Mouse (Mus musculus) neural tube, embryonic 11.5 days (tissue): ENCODE measurements around the gene Rabl3. TPM values are rescaled to one million over a fixed set of nuclear protein-coding genes. Genes with fewer than 3 reads are reported as not detected.

Experiments
- ATAC-seq: fragments of 200-750 bp; cut with Nextera tagmentation; 2 replicates; pipeline ENCODE4 v1.8.0; 2017; ENCODE audit warnings: moderate number of reproducible peaks, mild to moderate bottlenecking, moderate TSS enrichment, moderate library complexity; ENCODE audit not compliant: insufficient read depth, low FRiP score, low TSS enrichment
- DNase-seq: peaks from one replicate; pipeline ENCODE4 v3.0.0-alpha.2; 2015; ENCODE audit warnings: low spot score
- H3K27ac ChIP-seq: fragments of 300-500 bp; sonication (generic); 2 replicates; pipeline ENCODE4 v1.5.1; 2014; ENCODE audit warnings: low read depth, mild to moderate bottlenecking, low read length
- H3K27me3 ChIP-seq: fragments of 300-500 bp; sonication (generic); 2 replicates; pipeline ENCODE4 v1.6.1; 2014; ENCODE audit warnings: mild to moderate bottlenecking, low read length, mixed read lengths; ENCODE audit not compliant: control insufficient read depth, insufficient read depth
- H3K36me3 ChIP-seq: fragments of 300-500 bp; sonication (generic); 2 replicates; pipeline ENCODE4 v1.6.1; 2014; ENCODE audit warnings: mild to moderate bottlenecking, low read length, moderate library complexity, mixed read lengths; ENCODE audit not compliant: control insufficient read depth, insufficient read depth
- H3K4me1 ChIP-seq: fragments of 300-500 bp; sonication (generic); 2 replicates; pipeline ENCODE4 v1.6.1; 2014; ENCODE audit warnings: low read length, mixed read lengths; ENCODE audit not compliant: control insufficient read depth, insufficient read depth
- H3K4me2 ChIP-seq: fragments of 300-500 bp; sonication (generic); 2 replicates; pipeline ENCODE4 v1.6.1; 2014; ENCODE audit warnings: low read depth, mild to moderate bottlenecking, moderate library complexity
- H3K4me3 ChIP-seq: fragments of 300-500 bp; sonication (generic); 2 replicates; pipeline ENCODE4 v1.5.1; 2014; ENCODE audit warnings: low read depth, low read length
- H3K9ac ChIP-seq: fragments of 300-500 bp; sonication (generic); 2 replicates; pipeline ENCODE4 v1.6.1; 2014; ENCODE audit warnings: mild to moderate bottlenecking, low read length
- H3K9me3 ChIP-seq: fragments of 300-500 bp; sonication (generic); 2 replicates; pipeline ENCODE4 v1.6.1; 2016; ENCODE audit warnings: low read length; ENCODE audit not compliant: control insufficient read depth
- WGBS: fragments of 180-500 bp; shearing (Covaris S2); extraction: QIAGEN DNeasy Blood & Tissue Kit; methylation state at CpG from one replicate; pipeline ENCODE4 v1.1.7; 2014; 5-methylcytosine and 5-hydroxymethylcytosine counted together
- polyA plus RNA-seq: library from polyadenylated mRNA; unstranded; fragments of >200 nt; fragmentation: Nextera tagmentation; extraction: Ambion mirVana; gene quantifications from 2 replicates; pipeline ENCODE4 v1.2.1, GENCODE M21; 2014

The Rabl3 gene
- polyA plus RNA-seq: 39.6 and 40.7 TPM in 2 replicates

DNA sequence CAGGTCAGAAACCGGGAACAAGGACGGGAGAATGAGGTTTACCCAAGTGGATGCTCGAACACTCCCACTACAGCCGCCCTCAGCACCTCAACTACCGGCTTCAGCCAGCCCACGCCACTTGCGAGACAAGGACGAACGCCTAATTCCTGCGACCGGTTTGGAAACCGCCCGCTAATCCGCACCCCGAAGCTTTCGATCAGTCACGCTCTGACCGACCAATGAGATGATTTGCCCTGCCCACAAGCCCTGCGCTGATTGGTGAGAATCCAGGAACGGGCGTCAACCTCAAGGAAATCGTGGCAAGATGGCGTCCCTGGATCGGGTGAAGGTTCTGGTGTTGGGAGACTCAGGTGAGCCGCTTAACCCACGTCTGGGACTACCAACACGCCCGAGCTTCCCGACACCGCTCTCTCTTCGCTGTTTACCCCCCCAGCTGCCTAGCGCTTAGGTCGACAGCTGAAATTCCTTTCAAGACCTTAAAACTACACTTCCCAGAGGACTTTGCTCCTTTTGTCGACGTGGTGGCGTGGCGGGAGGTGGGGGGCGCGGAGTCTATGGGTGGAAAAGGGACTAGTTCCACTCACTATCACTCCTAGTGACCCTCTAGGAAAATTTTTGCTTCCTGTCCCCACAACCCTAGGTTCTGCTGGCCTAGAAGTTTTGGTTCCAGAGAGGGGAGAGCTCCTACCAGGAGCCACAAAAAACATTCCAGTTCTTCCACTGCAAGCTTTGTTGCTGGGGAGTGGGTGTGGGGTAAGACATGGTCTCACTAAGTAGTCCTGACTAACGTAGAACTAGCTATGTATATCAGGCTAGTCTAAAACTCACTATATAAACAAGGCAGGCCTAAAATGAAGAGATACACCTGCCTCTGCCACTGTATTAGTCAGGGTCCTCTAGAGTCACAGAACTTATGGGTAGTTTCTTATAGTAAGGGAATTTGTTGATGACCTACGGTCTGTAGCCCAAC, at the start of gene Rabl3, which contains the start of gene Gtf2e1:
Gene Rabl3, plus strand, starts transcription at position 275 of the 970 bp plus-strand sequence.
Gene Gtf2e1, minus strand, starts transcription at position 179 of the 970 bp plus-strand sequence.
- WGBS: 2% methylated on average over 41 of the region's 41 CpGs
- Histone ChIP-seq H3K27ac (peak within 1 kb of the TSS; percentile 42), H3K36me3 (no peaks in the 10 kb centered on the region; the same call in none of the 2 replicates), H3K4me3 (peak within 1 kb of the TSS; percentile 74), H3K9ac (peak within 1 kb of the TSS; percentile 91), H3K9me3 (no peaks in the 10 kb centered on the region), H3K4me1 (peaks cover 6% of the 10 kb centered on the region), H3K4me2 (peak within 1 kb of the TSS; percentile 68), H3K27me3 (no peaks in the 10 kb centered on the region)
- peak; percentile 98 for ATAC-seq
- peak; percentile 97 for DNase-seq

DNA sequence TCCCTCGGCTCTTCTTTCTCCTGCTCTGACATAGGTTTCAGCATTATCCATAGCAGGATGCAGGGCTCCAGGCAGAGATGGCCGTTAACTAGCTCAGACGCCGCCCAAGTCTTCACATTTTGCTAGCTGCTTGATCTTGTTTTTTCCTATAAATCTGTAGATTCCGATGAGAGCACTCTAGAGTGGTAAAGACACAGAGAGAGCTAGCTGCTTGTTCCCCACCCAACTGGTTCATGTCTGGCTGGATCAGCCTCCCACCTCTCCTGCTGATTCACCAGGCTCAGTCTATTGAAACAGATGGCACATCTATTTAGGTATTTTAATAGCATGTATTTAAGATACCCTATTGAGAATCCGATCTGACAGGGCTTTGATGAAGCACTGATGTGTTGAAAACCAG, 44.7 kb upstream of the Rabl3 start:
- no peaks in the 10 kb centered on the region for H3K4me1 ChIP-seq
- H3K9ac ChIP-seq: no peak overlapping the region
- ATAC-seq: no peak
- no peak overlapping the region for H3K27ac ChIP-seq
- H3K36me3 ChIP-seq: no peaks in the 10 kb centered on the region
- WGBS: 87% methylated on average over 6 of the region's 6 CpGs
- no peak for DNase-seq
- no peak overlapping the region for H3K4me3 ChIP-seq
- no peaks in the 10 kb centered on the region for H3K9me3 ChIP-seq
- H3K27me3 ChIP-seq: no peaks in the 10 kb centered on the region
- H3K4me2 ChIP-seq: no peak overlapping the region

DNA sequence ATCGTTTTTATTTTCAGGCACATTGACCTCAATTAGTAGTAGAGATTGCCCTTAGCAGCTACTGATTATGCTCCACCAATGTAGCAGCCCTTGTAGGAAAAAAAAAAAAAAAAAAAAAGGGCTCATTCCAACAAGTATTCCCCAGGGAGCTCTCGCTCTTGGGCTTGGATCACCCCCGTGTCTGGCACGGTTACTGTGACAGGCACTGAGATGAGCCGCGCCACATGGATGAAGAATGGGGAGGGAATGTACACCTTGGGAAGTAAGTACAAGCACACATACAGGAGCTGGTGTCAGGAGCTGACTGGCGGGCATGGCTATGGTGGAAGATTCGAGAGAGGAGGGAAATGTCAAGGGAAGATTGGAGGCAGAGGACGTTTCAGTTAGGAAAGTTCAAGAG, 41.1 kb upstream of the Rabl3 start:
- WGBS: 81% methylated on average over 9 of the region's 9 CpGs
- Histone ChIP-seq H3K4me2 (no peak overlapping the region), H3K36me3 (no peaks in the 10 kb centered on the region), H3K27me3 (no peaks in the 10 kb centered on the region), H3K27ac (no peak overlapping the region), H3K4me1 (no peaks in the 10 kb centered on the region), H3K9me3 (no peaks in the 10 kb centered on the region), H3K4me3 (no peak overlapping the region), H3K9ac (no peak overlapping the region)
- ATAC-seq: no peak
- no peak for DNase-seq

DNA sequence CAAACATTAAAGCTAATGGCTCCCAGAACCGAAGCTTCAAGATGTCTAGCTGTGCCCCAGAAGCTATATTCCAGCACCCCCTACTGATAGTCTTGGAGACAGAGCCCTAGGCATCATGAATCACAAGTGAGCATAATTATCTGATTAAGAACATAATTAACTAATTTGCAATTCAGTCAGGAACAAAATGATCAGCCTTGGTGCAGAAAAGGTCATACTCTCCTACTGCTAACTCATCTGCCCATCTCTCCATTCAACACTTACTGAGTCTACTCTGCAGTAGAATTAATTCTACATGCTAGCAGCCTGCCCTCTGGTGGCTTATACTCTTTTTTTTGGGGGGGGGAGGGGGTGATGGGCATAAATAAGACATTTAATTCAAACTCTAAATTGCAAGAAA, 35.2 kb upstream of the Rabl3 start:
- ATAC-seq: no peak
- no peaks in the 10 kb centered on the region for H3K36me3 ChIP-seq
- no peak for DNase-seq
- no peak overlapping the region for H3K27ac ChIP-seq
- H3K27me3 ChIP-seq: no peaks in the 10 kb centered on the region
- WGBS: 37% methylated on average over 1 of the region's 1 CpGs
- H3K9ac ChIP-seq: no peak overlapping the region
- H3K4me1 ChIP-seq: no peaks in the 10 kb centered on the region
- no peak overlapping the region for H3K4me3 ChIP-seq
- no peaks in the 10 kb centered on the region for H3K9me3 ChIP-seq
- no peak overlapping the region for H3K4me2 ChIP-seq

DNA sequence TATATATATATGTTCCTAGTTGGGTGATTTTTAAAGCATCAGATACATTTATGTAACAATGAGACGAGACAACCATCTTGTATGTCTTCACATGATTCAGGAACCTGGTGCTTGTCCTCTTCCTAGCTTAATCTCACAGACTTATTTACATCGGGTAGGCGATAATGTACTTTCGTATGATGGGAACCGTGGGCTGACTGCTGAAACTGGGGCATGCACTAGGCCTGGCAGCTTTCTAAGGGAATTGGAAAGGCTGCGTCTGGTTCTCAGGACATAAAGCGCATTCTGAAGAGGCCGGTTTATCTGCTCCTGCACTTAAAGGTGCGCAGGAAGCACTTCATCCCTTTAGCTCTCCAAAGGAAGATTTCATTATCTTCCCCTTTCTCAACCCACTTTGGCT, 32.9 kb upstream of the Rabl3 start:
- WGBS: 94% methylated on average over 9 of the region's 9 CpGs
- Histone ChIP-seq H3K4me2 (no peak overlapping the region), H3K4me3 (no peak overlapping the region), H3K27ac (no peak overlapping the region), H3K27me3 (no peaks in the 10 kb centered on the region), H3K4me1 (no peaks in the 10 kb centered on the region), H3K9ac (no peak overlapping the region), H3K36me3 (peaks cover 4% of the 10 kb centered on the region; the same call in 1 of the 2 replicates), H3K9me3 (no peaks in the 10 kb centered on the region)
- ATAC-seq (no peak), DNase-seq (no peak)

DNA sequence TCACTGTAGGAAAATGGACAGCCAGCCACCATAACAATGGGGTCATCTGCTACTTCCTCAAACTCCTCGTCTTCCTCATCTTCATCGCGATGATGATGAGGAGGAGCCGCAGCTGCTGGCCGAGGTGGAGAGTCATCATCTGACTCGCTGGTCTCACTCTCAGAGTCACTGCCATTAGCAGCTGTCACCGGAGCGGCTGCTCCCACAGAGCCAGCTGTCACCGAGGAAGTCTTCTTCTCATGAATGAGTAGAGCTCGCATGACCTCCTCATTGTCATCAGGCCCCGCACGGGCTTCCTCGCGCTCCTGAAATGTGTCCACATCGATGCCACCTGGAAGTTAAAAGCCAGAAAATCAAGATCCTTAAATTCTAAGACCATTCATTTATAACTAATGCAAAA, 28.2 kb upstream of the Rabl3 start:
- ATAC-seq (no peak), DNase-seq (no peak)
- Histone ChIP-seq H3K4me1 (no peaks in the 10 kb centered on the region), H3K27ac (no peak overlapping the region), H3K4me2 (no peak overlapping the region), H3K4me3 (no peak overlapping the region), H3K9me3 (no peaks in the 10 kb centered on the region), H3K9ac (no peak overlapping the region), H3K27me3 (no peaks in the 10 kb centered on the region), H3K36me3 (peaks cover 6% of the 10 kb centered on the region; the same call in 1 of the 2 replicates)
- 94% methylated on average over 15 of the region's 15 CpGs for WGBS

DNA sequence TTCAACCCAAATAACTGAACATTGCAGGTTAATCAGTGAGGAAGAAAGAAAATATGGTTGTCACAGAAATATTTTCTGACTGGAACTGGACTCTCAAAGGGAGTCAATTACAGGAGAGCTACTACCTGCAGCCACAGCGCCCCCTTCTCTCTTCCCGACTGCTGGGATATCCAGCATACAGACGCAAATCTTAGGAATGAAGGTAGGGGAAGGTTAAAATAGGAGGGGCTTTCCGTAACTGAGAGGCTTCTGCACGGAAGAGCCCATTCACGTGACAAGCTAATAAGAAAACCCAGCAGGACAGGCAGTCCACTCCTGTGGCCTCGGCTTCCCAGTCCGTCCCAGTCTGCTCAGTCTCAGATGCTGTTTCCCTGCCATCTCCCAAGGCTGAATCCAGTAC, 25.0 kb upstream of the Rabl3 start:
- WGBS: 79% methylated on average over 8 of the region's 8 CpGs
- ATAC-seq (no peak), DNase-seq (no peak)
- no peak overlapping the region for H3K9ac ChIP-seq
- H3K27ac ChIP-seq: no peak overlapping the region
- H3K9me3 ChIP-seq: no peaks in the 10 kb centered on the region
- H3K27me3 ChIP-seq: no peaks in the 10 kb centered on the region
- no peak overlapping the region for H3K4me2 ChIP-seq
- H3K36me3 ChIP-seq: peaks cover 6% of the 10 kb centered on the region; the same call in 1 of the 2 replicates
- no peaks in the 10 kb centered on the region for H3K4me1 ChIP-seq
- H3K4me3 ChIP-seq: no peak overlapping the region

DNA sequence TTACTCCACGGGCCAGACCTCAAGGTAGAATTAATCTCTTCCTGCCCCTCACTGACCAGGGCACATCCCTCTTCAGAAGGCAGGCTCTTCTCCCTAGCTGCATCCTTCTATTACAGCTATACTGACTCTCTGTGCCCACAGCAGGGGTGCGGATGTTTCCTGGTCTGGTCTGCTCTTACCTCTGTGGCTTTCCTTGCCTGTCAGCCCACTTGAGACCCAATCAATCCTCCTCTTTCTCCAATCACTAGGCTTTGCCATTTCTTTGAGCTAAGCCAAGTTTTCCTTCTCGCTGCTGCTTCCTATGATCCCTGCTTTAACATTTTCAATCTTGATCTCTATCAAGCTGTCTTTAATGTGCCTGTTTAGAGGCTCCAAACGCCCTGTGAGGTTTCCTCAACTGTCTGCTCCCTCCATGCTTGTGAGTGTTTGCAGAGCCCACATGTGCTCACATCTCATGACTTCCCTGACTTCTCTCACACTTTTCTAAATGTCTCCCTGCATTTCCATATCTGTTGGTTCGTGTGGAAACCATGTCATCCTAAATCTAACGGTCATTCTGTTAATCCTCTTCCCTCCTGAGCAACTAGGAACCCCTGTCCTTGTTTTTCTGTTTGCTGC, 23.2 kb upstream of the Rabl3 start:
- no peak overlapping the region for H3K9ac ChIP-seq
- DNase-seq (no peak), ATAC-seq (no peak)
- no peak overlapping the region for H3K4me3 ChIP-seq
- no peak overlapping the region for H3K4me2 ChIP-seq
- no peaks in the 10 kb centered on the region for H3K27me3 ChIP-seq
- peaks cover 7% of the 10 kb centered on the region; the same call in 1 of the 2 replicates for H3K36me3 ChIP-seq
- 82% methylated on average over 6 of the region's 6 CpGs for WGBS
- no peaks in the 10 kb centered on the region for H3K9me3 ChIP-seq
- H3K4me1 ChIP-seq: no peaks in the 10 kb centered on the region
- H3K27ac ChIP-seq: no peak overlapping the region
